ENCODE assay signal across 27 mouse cellular contexts in the genomic region with DNA sequence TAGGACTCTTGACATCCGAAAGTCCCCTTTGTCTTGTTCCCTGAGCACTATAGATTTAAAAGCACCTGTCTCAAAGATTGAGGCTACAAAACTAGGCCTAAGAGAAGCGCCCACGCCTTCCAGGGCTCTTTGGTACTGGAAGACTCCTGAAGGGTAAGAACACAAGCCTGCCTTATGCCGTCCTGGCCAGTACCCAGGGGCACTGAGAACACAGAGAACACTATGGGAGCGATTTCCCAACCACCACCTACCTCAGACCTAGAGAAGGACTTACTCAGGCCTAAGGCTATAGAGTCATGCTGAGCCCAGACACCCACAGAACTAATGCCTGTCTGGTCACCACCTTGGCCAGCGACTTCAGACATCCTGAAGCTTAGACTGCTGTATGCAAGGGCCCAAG. TPM values are rescaled to one million over a fixed set of nuclear protein-coding genes. Genes with fewer than 3 reads are reported as not detected.
"Had no signal": no experiment of that assay in that cellular context is flagged by ENCODE, and none has a peak within 500 bp of the region (broad histone marks: within the 10 kb centered on the region; RNA-seq: fewer than 3 reads in every experiment).

No protein-coding gene starts in this region.

- H3K9ac ChIP-seq: liver, embryonic 15.5 days; liver, postnatal 0 days; lung, embryonic 15.5 days; midbrain, embryonic 12.5 days; neural tube, embryonic 12.5 days; neural tube, embryonic 15.5 days; stomach, embryonic 15.5 days had no signal

- H3K4me3 ChIP-seq: liver, embryonic 15.5 days; lung, embryonic 15.5 days; midbrain, embryonic 10.5 days; midbrain, embryonic 12.5 days; myocyte; neural tube, embryonic 12.5 days; neural tube, embryonic 15.5 days; stomach, embryonic 15.5 days had no signal

- H3K36me3 ChIP-seq: liver, embryonic 15.5 days had no signal

- H3K27ac ChIP-seq: liver, embryonic 15.5 days; lung, embryonic 15.5 days; midbrain, embryonic 10.5 days; midbrain, embryonic 12.5 days; neural tube, embryonic 12.5 days; neural tube, embryonic 15.5 days; stomach, embryonic 15.5 days; stomach, postnatal 0 days had no signal

- H3K27me3 ChIP-seq: lung, embryonic 15.5 days; midbrain, embryonic 12.5 days; neural tube, embryonic 12.5 days; neural tube, embryonic 15.5 days; stomach, embryonic 15.5 days had no signal

- H3K9me3 ChIP-seq: liver, embryonic 15.5 days; lung, embryonic 15.5 days; midbrain, embryonic 10.5 days; midbrain, embryonic 12.5 days; neural tube, embryonic 12.5 days; neural tube, embryonic 15.5 days; stomach, embryonic 15.5 days had no signal

- DNase-seq: liver, postnatal 0 days; lung, adult 2 months; lung, postnatal 14 days; lung, postnatal 36 days; midbrain, embryonic 14.5 days; retina, postnatal 1 day; right cerebral cortex, adult 18-20 months; right cerebral cortex, postnatal 25 days; right cerebral cortex, postnatal 4 days; thymus, adult 2 months; thymus, postnatal 25 days; thymus, postnatal 4 days had no signal

- H3K4me2 ChIP-seq: liver, embryonic 15.5 days; lung, embryonic 15.5 days; midbrain, embryonic 12.5 days; neural tube, embryonic 12.5 days; neural tube, embryonic 15.5 days; stomach, embryonic 15.5 days had no signal

- ATAC-seq: liver, postnatal 0 days; lung, postnatal 0 days; midbrain, embryonic 16.5 days had no signal

RNA-seq across cellular contexts. Expression of a gene that starts 26.6 kb away (rescaled TPM):
- polyA plus RNA-seq: liver, embryonic 15.5 days; liver, postnatal 0 days; lung, embryonic 15.5 days; lung, postnatal 0 days; midbrain, embryonic 10.5 days; midbrain, embryonic 12.5 days; neural tube, embryonic 12.5 days; testis, adult 2 months had no signal

RNA-seq across cellular contexts. Expression of a gene that starts 40.1 kb away (rescaled TPM):
- polyA plus RNA-seq: liver, embryonic 15.5 days; liver, postnatal 0 days; lung, adult 2 months; lung, embryonic 15.5 days; lung, postnatal 0 days; midbrain, embryonic 10.5 days; midbrain, embryonic 12.5 days; midbrain, embryonic 14.5 days; midbrain, embryonic 16.5 days; myocyte; neural tube, embryonic 12.5 days; neural tube, embryonic 15.5 days; small intestine, adult 2 months; spleen, adult 2 months; stomach, embryonic 15.5 days; stomach, postnatal 0 days; thymus, adult 2 months; urinary bladder, adult 2 months had no signal
